Mouse (Mus musculus) spleen, adult 2 months (tissue): ENCODE data around the gene Tmem35b.

Experiments used
- CTCF ChIP-seq: fragments of 200-500 bp; IDR thresholded peaks from 2 replicates; pipeline ENCODE4 v1.5.1; 2011; ENCODE audit warnings: mild to moderate bottlenecking, inconsistent platforms; ENCODE audit not compliant: insufficient read depth, insufficient read length, insufficient replicate concordance; ENCODE audit errors: extremely low read depth
- POLR2A ChIP-seq: fragments of 200-500 bp; IDR thresholded peaks from 2 replicates; pipeline ENCODE4 v1.6.1; 2011; ENCODE audit warnings: low read depth, low read length, inconsistent platforms

- no peak for TF ChIP-seq CTCF
- TF ChIP-seq POLR2A, result no peak
Measured at GRCm38 (mm10) chr4:127177961-127178360, 54.5 kb downstream of the Tmem35b start.
